Mouse (Mus musculus): ENCODE results near the gene Zfp599.

DNA sequence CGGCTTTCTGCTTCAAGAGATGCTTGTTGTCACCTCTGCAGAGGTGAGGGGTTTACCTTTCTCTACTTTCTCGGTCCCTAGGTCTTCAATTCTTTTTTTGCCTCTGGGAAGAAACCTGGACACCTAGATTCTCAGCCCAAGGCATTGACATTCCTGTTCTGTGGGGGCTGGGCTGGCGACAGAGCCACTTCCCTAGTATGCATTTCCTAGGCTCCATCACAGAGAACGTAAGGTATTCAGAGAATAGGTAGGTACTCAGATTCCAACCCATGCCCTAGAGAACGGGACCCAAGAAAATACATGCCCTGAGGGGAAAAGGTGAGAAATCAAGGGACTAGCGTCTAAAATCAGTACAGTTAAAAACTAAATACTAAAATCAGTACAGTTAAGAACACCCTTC lies 47.0 kb upstream of the Zfp599 start:
- TF ChIP-seq GATA1 (IDR thresholded peaks at IDR 0.05; ENCODE audit: low read length): no peak
- no peak for TF ChIP-seq TAL1 (IDR thresholded peaks at IDR 0.05; ENCODE audit: low read length)
